In the genomic region with DNA sequence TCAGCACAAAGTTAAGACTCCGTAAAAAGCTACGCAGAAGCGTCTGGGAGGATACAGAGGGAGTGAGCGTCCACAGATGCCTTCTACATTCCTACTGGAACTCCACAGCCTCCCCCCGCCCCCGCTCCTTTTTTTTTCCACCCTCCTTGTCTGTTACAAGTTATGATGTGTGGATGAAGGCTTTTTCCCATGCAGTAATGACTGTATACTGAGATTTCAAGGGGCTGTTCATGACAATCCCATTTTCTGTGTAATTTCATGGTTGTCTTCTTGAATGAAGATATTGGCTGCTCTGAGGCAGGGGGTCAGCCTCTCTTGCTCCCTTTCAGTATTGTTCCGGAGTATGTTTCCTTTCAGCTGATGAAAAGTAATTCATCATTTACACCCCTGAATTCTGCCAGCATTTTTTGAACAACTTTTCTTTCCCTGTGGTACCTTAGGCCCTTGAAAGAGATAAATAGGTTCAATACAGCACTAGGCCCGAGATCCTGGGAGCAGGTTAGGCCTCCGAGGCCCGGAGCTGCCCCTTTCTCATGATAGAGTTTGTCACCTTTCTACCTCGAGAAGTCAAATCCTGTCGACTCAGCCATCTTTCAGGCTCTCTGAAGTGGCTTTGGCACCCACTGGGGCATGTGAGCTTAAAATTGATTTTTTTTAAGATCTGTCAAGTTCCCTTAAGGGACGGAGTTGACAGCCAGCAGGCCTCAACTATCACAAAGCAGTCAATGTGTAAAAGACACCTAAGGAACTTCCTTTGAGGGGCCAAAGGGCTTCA, we compare ENCODE assay signal across 15 mouse cellular contexts.
A peak's percentile ranks its signal among the peaks of the same experiment; 100 is the strongest.
DNase-seq lines count a peak whose midpoint lies in the region; ATAC-seq and TF ChIP-seq lines count a peak whose summit lies in the region.
"Had no signal": no experiment of that assay in that cellular context is flagged by ENCODE, and none has a peak within 500 bp of the region (broad histone marks: within the 10 kb centered on the region; RNA-seq: fewer than 3 reads in every experiment).

No protein-coding gene starts in this region.

- no peak for TF ChIP-seq CTCF in lung, postnatal 0 days (IDR thresholded peaks at IDR 0.05)
- no peak for TF ChIP-seq CTCF in hindbrain, postnatal 0 days (IDR thresholded peaks at IDR 0.05; ENCODE audit: low read depth)

- no peak overlapping the region for H3K9ac ChIP-seq in lung, postnatal 0 days (replicated peaks; ENCODE audit: low read depth)
- H3K9ac ChIP-seq in hindbrain, postnatal 0 days (replicated peaks; ENCODE audit: low read length) = no peak overlapping the region
- no peak overlapping the region for H3K9ac ChIP-seq in neural tube, embryonic 11.5 days (ENCODE audit: low read length)
- H3K9ac ChIP-seq: limb, embryonic 12.5 days had no signal

- no peak overlapping the region for H3K4me2 ChIP-seq in lung, postnatal 0 days (replicated peaks; ENCODE audit: low read depth, low read length)
- H3K4me2 ChIP-seq in hindbrain, postnatal 0 days (ENCODE audit: low read depth, low read length) = no peak overlapping the region
- no peak overlapping the region for H3K4me2 ChIP-seq in neural tube, embryonic 11.5 days (ENCODE audit: low read depth)
- H3K4me2 ChIP-seq: limb, embryonic 12.5 days had no signal

- H3K27ac ChIP-seq in lung, postnatal 0 days (ENCODE audit: low read length) = no peak overlapping the region
- no peak overlapping the region for H3K27ac ChIP-seq in embryonic facial prominence, embryonic 10.5 days (replicated peaks)
- H3K27ac ChIP-seq in hindbrain, postnatal 0 days = no peak overlapping the region
- no peak overlapping the region for H3K27ac ChIP-seq in neural tube, embryonic 11.5 days (ENCODE audit: low read depth, low read length)
- H3K27ac ChIP-seq: limb, embryonic 12.5 days had no signal

- peak; percentile 12 for DNase-seq in lung, postnatal 0 days (ENCODE audit: low spot score)
- no peak for DNase-seq in lung, postnatal 4 days
- DNase-seq in embryonic facial prominence, embryonic 10.5 days (ENCODE audit: low spot score) = peak; percentile 18
- peak; percentile 54 for DNase-seq in hindbrain, postnatal 0 days (ENCODE audit: low spot score)
- DNase-seq in neural tube, embryonic 11.5 days (ENCODE audit: low spot score) = peak; percentile 47
- DNase-seq in thymus, postnatal 25 days = no peak
- DNase-seq: cerebellum, adult 11-12 months; heart, adult 18-20 months; kidney, postnatal 25 days; lung, adult 2 months; right cerebral cortex, postnatal 25 days had no signal

- ATAC-seq in lung, postnatal 0 days = no peak
- ATAC-seq in hindbrain, postnatal 0 days = peak; percentile 85
- ATAC-seq in neural tube, embryonic 11.5 days (ENCODE audit: insufficient read depth, low FRiP score, low TSS enrichment) = no peak
- no peak for ATAC-seq in CD4-positive, CD25-positive, alpha-beta regulatory T cell, adult 4 months
- ATAC-seq in inflammation-experienced regulatory T-cells, adult 6 months = no peak
- ATAC-seq: intestine, embryonic 16.5 days had no signal

- 60% methylated on average over 13 of the region's 13 CpGs for WGBS in lung, postnatal 0 days
- WGBS in embryonic facial prominence, embryonic 10.5 days = 61% methylated on average over 13 of the region's 13 CpGs
- 28% methylated on average over 13 of the region's 13 CpGs for WGBS in hindbrain, postnatal 0 days
- WGBS in neural tube, embryonic 11.5 days = 49% methylated on average over 13 of the region's 13 CpGs

- H3K36me3 ChIP-seq in lung, postnatal 0 days (ENCODE audit: insufficient read depth, low read length) = no peaks in the 10 kb centered on the region
- no peaks in the 10 kb centered on the region for H3K36me3 ChIP-seq in embryonic facial prominence, embryonic 10.5 days (replicated peaks)
- H3K36me3 ChIP-seq in hindbrain, postnatal 0 days (ENCODE audit: insufficient read depth, low read length) = no peaks in the 10 kb centered on the region
- no peaks in the 10 kb centered on the region for H3K36me3 ChIP-seq in neural tube, embryonic 11.5 days (ENCODE audit: control insufficient read depth, insufficient read depth, low read length)
- H3K36me3 ChIP-seq: limb, embryonic 12.5 days had no signal

- H3K4me3 ChIP-seq in lung, postnatal 0 days (ENCODE audit: low read depth, low read length) = no peak overlapping the region
- no peak overlapping the region for H3K4me3 ChIP-seq in embryonic facial prominence, embryonic 10.5 days
- H3K4me3 ChIP-seq in hindbrain, postnatal 0 days (ENCODE audit: low read length) = no peak overlapping the region
- no peak overlapping the region for H3K4me3 ChIP-seq in neural tube, embryonic 11.5 days (ENCODE audit: low read depth, low read length)
- H3K4me3 ChIP-seq: limb, embryonic 12.5 days had no signal

- H3K4me1 ChIP-seq in lung, postnatal 0 days (ENCODE audit: insufficient read depth, low read depth, low read length) = no peaks in the 10 kb centered on the region
- peaks cover 19% of the 10 kb centered on the region for H3K4me1 ChIP-seq in embryonic facial prominence, embryonic 10.5 days
- no peaks in the 10 kb centered on the region; the same call in 1 of the 2 replicates for H3K4me1 ChIP-seq in hindbrain, postnatal 0 days (ENCODE audit: insufficient read depth, low read length)
- H3K4me1 ChIP-seq in neural tube, embryonic 11.5 days (ENCODE audit: control insufficient read depth, insufficient read depth, low read length) = peaks cover 9% of the 10 kb centered on the region; the same call in 1 of the 2 replicates

- TF ChIP-seq EP300 in lung, postnatal 0 days (IDR thresholded peaks at IDR 0.05) = no peak

- no peaks in the 10 kb centered on the region for H3K9me3 ChIP-seq in lung, postnatal 0 days (ENCODE audit: low read length)
- no peaks in the 10 kb centered on the region for H3K9me3 ChIP-seq in embryonic facial prominence, embryonic 10.5 days
- H3K9me3 ChIP-seq in hindbrain, postnatal 0 days (ENCODE audit: low read length) = no peaks in the 10 kb centered on the region
- no peaks in the 10 kb centered on the region for H3K9me3 ChIP-seq in neural tube, embryonic 11.5 days (ENCODE audit: control insufficient read depth, low read length)
- H3K9me3 ChIP-seq: limb, embryonic 12.5 days had no signal

- H3K27me3 ChIP-seq in lung, postnatal 0 days (replicated peaks; ENCODE audit: insufficient read depth, low read length) = no peaks in the 10 kb centered on the region
- no peaks in the 10 kb centered on the region for H3K27me3 ChIP-seq in embryonic facial prominence, embryonic 10.5 days (replicated peaks; ENCODE audit: low read depth, poor library complexity, severe bottlenecking)
- no peaks in the 10 kb centered on the region for H3K27me3 ChIP-seq in hindbrain, postnatal 0 days (ENCODE audit: insufficient read depth, low read length)
- no peaks in the 10 kb centered on the region for H3K27me3 ChIP-seq in neural tube, embryonic 11.5 days (ENCODE audit: control insufficient read depth, insufficient read depth, low read length)
- H3K27me3 ChIP-seq: limb, embryonic 12.5 days had no signal

Comparison
In these comparisons a context has a peak if more than half of its experiments do, and no peak if none do; other contexts are left out.
1. DNase-seq: peak in lung, postnatal 0 days (single experiment), embryonic facial prominence, embryonic 10.5 days (single experiment), hindbrain, postnatal 0 days (single experiment) and neural tube, embryonic 11.5 days (single experiment); none in lung, postnatal 4 days (0 of 2) and thymus, postnatal 25 days (single experiment).